Comparison of ENCODE assay signal across 14 mouse cellular contexts in genomic region chr16:24778432-24779274, GRCm38 (mm10).
DNase-seq lines count a peak whose midpoint lies in the region; ATAC-seq lines count a peak whose summit lies in the region.
"Had no signal": no experiment of that assay in that cellular context is flagged by ENCODE, and none has a peak within 500 bp of the region (broad histone marks: within the 10 kb centered on the region; RNA-seq: fewer than 3 reads in every experiment).

No protein-coding gene starts in this region.

- peak; percentile 89 for ATAC-seq in neural tube, embryonic 12.5 days (ENCODE audit: low FRiP score, low read depth)
- peak; percentile 81 for ATAC-seq in hindbrain, embryonic 15.5 days (ENCODE audit: low FRiP score, low read depth)
- ATAC-seq in neural tube, embryonic 14.5 days (ENCODE audit: low read depth): peak; percentile 90; the same call in 1 of the 2 replicates

- H3K4me3 ChIP-seq in neural tube, embryonic 12.5 days: no peak overlapping the region
- H3K4me3 ChIP-seq in hindbrain, embryonic 15.5 days: no peak overlapping the region
- no peak overlapping the region for H3K4me3 ChIP-seq in neural tube, embryonic 14.5 days (ENCODE audit: low read depth, low read length)
- H3K4me3 ChIP-seq: liver, embryonic 13.5 days had no signal

- H3K9ac ChIP-seq in neural tube, embryonic 12.5 days: no peak overlapping the region
- H3K9ac ChIP-seq in hindbrain, embryonic 15.5 days: no peak overlapping the region
- no peak overlapping the region for H3K9ac ChIP-seq in neural tube, embryonic 14.5 days (replicated peaks; ENCODE audit: low read depth, low read length)
- H3K9ac ChIP-seq: liver, embryonic 13.5 days had no signal

- H3K27me3 ChIP-seq in neural tube, embryonic 12.5 days (replicated peaks): no peaks in the 10 kb centered on the region
- no peaks in the 10 kb centered on the region for H3K27me3 ChIP-seq in hindbrain, embryonic 15.5 days
- no peaks in the 10 kb centered on the region for H3K27me3 ChIP-seq in neural tube, embryonic 14.5 days (ENCODE audit: control insufficient read depth, insufficient read depth, low read length)
- H3K27me3 ChIP-seq: liver, embryonic 13.5 days had no signal

- DNase-seq in embryo, embryonic 11 days: peak; percentile 8
- DNase-seq in embryo, embryonic 10 days (ENCODE audit: low spot score): no peak
- no peak for DNase-seq in neural tube, embryonic 10.5 days (ENCODE audit: extremely low spot score, low spot score)
- DNase-seq in spleen, postnatal 36 days (ENCODE audit: low spot score in 2 of 2): no peak
- no peak for DNase-seq in thymus, postnatal 0 days (ENCODE audit: low spot score)
- DNase-seq: adrenal gland, postnatal 25 days; B cell, adult 2 months; liver, embryonic 13.5 days; lung, postnatal 14 days; thymus, adult 18-20 months had no signal

- 0 out of 2 replicates have a peak, but pooled peaks cover 9% of the 10 kb centered on the region for H3K4me1 ChIP-seq in neural tube, embryonic 12.5 days
- no peaks in the 10 kb centered on the region for H3K4me1 ChIP-seq in hindbrain, embryonic 15.5 days (replicated peaks)
- no peaks in the 10 kb centered on the region for H3K4me1 ChIP-seq in neural tube, embryonic 14.5 days (ENCODE audit: control insufficient read depth, insufficient read depth, low read length)
- H3K4me1 ChIP-seq: liver, embryonic 13.5 days had no signal

- H3K36me3 ChIP-seq in neural tube, embryonic 12.5 days: no peaks in the 10 kb centered on the region
- H3K36me3 ChIP-seq in hindbrain, embryonic 15.5 days: no peaks in the 10 kb centered on the region
- no peaks in the 10 kb centered on the region for H3K36me3 ChIP-seq in neural tube, embryonic 14.5 days (ENCODE audit: control insufficient read depth, insufficient read depth, low read length)
- H3K36me3 ChIP-seq: liver, embryonic 13.5 days had no signal

- no peak overlapping the region for H3K27ac ChIP-seq in neural tube, embryonic 12.5 days
- H3K27ac ChIP-seq in hindbrain, embryonic 15.5 days (replicated peaks): no peak overlapping the region
- H3K27ac ChIP-seq in neural tube, embryonic 14.5 days (ENCODE audit: low read depth, low read length): no peak overlapping the region
- H3K27ac ChIP-seq: kidney, postnatal 0 days; liver, embryonic 13.5 days had no signal

- WGBS in neural tube, embryonic 12.5 days: 66% methylated on average over 8 of the region's 8 CpGs
- 48% methylated on average over 8 of the region's 8 CpGs for WGBS in hindbrain, embryonic 15.5 days
- 63% methylated on average over 8 of the region's 8 CpGs for WGBS in neural tube, embryonic 14.5 days

- no peaks in the 10 kb centered on the region for H3K9me3 ChIP-seq in neural tube, embryonic 12.5 days
- no peaks in the 10 kb centered on the region for H3K9me3 ChIP-seq in hindbrain, embryonic 15.5 days
- H3K9me3 ChIP-seq in neural tube, embryonic 14.5 days (ENCODE audit: control insufficient read depth, low read length): no peaks in the 10 kb centered on the region
- H3K9me3 ChIP-seq: liver, embryonic 13.5 days had no signal

- H3K4me2 ChIP-seq in neural tube, embryonic 12.5 days (replicated peaks): no peak overlapping the region
- H3K4me2 ChIP-seq in hindbrain, embryonic 15.5 days: no peak overlapping the region
- H3K4me2 ChIP-seq in neural tube, embryonic 14.5 days (ENCODE audit: low read depth, low read length): no peak overlapping the region
- H3K4me2 ChIP-seq: liver, embryonic 13.5 days had no signal
